Mouse (Mus musculus) liver, embryonic 13.5 days (tissue): ENCODE results near the gene Atp6v1f. TPM values are rescaled to one million over a fixed set of nuclear protein-coding genes. Genes with fewer than 3 reads are reported as not detected.

Experiments used
- polyA plus RNA-seq: library from polyadenylated mRNA; unstranded; fragments of >200 nt; fragmentation: Nextera tagmentation; extraction: Ambion mirVana; gene quantifications from 2 replicates; pipeline ENCODE4 v1.2.1, GENCODE M21; 2015

Atp6v1f gene
- polyA plus RNA-seq, 1 experiment from 2014 or later: 152 TPM

Other genes starting within 250 kb of the Atp6v1f start
- gene Hilpda, start 195.2 kb upstream of the Atp6v1f start, polyA plus RNA-seq: 17.0 and 18.6 TPM in 2 replicates
- 0.10 and 0.12 TPM in 2 replicates for gene Fam71f2, start 188.1 kb upstream of the Atp6v1f start, polyA plus RNA-seq
- not detected in 2 replicates for gene Fam71f1, start 148.6 kb upstream of the Atp6v1f start, polyA plus RNA-seq
- 95.5 and 121 TPM in 2 replicates for gene Calu, start 119.6 kb upstream of the Atp6v1f start, polyA plus RNA-seq
- gene Opn1sw, start 79.2 kb upstream of the Atp6v1f start, polyA plus RNA-seq: 0.10 TPM in 1 of 2 replicates, not detected in the other
- 0.62 and 0.64 TPM in 2 replicates for gene Ccdc136, start 71.4 kb upstream of the Atp6v1f start, polyA plus RNA-seq
- gene Flnc, start 34.5 kb upstream of the Atp6v1f start, polyA plus RNA-seq: 0.89 and 0.97 TPM in 2 replicates
- not detected in 2 replicates for gene Atp6v1fnb, start 3.7 kb downstream of the Atp6v1f start, polyA plus RNA-seq
- 1.5 and 1.6 TPM in 2 replicates for gene Kcp, start 40.2 kb downstream of the Atp6v1f start, polyA plus RNA-seq
- 6.9 TPM in 2 replicates for gene Irf5, start 58.9 kb downstream of the Atp6v1f start, polyA plus RNA-seq
- gene Tnpo3, start 142.2 kb downstream of the Atp6v1f start, polyA plus RNA-seq: 38.2 and 43.1 TPM in 2 replicates
- gene Tspan33, start 226.5 kb downstream of the Atp6v1f start, polyA plus RNA-seq: 150 and 164 TPM in 2 replicates